Mouse (Mus musculus) kidney, postnatal 0 days (tissue): ENCODE data around the gene Ptch2. TPM values are rescaled to one million over a fixed set of nuclear protein-coding genes. Genes with fewer than 3 reads are reported as not detected.

Experiments used
- ATAC-seq: fragments of 200-750 bp; cut with Nextera tagmentation; replicated peaks from 2 replicates; pipeline ENCODE4 v1.8.0; 2017; ENCODE audit warnings: low read depth, moderate number of reproducible peaks, moderate TSS enrichment, moderate library complexity; ENCODE audit not compliant: low FRiP score
- DNase-seq: peaks from one replicate; pipeline ENCODE4 v3.0.0-alpha.2; 2016; ENCODE audit warnings: low spot score
- H3K27ac ChIP-seq: fragments of 300-500 bp; sonication (generic); 2 replicates; pipeline ENCODE4 v1.5.1; 2014; ENCODE audit warnings: mild to moderate bottlenecking
- H3K27me3 ChIP-seq: fragments of 300-500 bp; sonication (generic); 2 replicates; pipeline ENCODE4 v1.6.1; 2014; ENCODE audit warnings: low read length, mixed read lengths; ENCODE audit not compliant: insufficient read depth
- H3K36me3 ChIP-seq: fragments of 300-500 bp; sonication (generic); 2 replicates; pipeline ENCODE4 v1.6.1; 2014; ENCODE audit warnings: low read length, mixed read lengths; ENCODE audit not compliant: insufficient read depth
- H3K4me1 ChIP-seq: fragments of 300-500 bp; sonication (generic); replicated peaks from 2 replicates; pipeline ENCODE4 v1.6.1; 2014; ENCODE audit warnings: antibody characterized with exemption, low read length, mixed read lengths; ENCODE audit not compliant: insufficient read depth
- H3K4me2 ChIP-seq: fragments of 300-500 bp; sonication (generic); 2 replicates; pipeline ENCODE4 v1.6.1; 2014; ENCODE audit warnings: mild to moderate bottlenecking, low read length, moderate library complexity, mixed read lengths
- H3K4me3 ChIP-seq: fragments of 300-500 bp; sonication (generic); replicated peaks from 2 replicates; pipeline ENCODE4 v1.5.1; 2014; ENCODE audit warnings: low read depth, low read length
- H3K9ac ChIP-seq: fragments of 300-500 bp; sonication (generic); 2 replicates; pipeline ENCODE4 v1.6.1; 2014; ENCODE audit warnings: low read depth, low read length
- H3K9me3 ChIP-seq: fragments of 300-500 bp; sonication (generic); replicated peaks from 2 replicates; pipeline ENCODE4 v1.6.1; 2016; ENCODE audit warnings: low read length, inconsistent platforms, mixed read lengths
- CTCF ChIP-seq: IDR thresholded peaks from 2 replicates; pipeline ENCODE4 v1.5.1; 2016; ENCODE audit warnings: antibody characterized with exemption, low read depth, mild to moderate bottlenecking, moderate library complexity
- WGBS: fragments of 180-500 bp; shearing (Covaris S2); extraction: QIAGEN DNeasy Blood & Tissue Kit; methylation state at CpG from one replicate; pipeline ENCODE4 v1.1.7; 2014; 5-methylcytosine and 5-hydroxymethylcytosine counted together
- polyA plus RNA-seq: library from polyadenylated mRNA; unstranded; fragments of >200 nt; fragmentation: Nextera tagmentation; extraction: Ambion mirVana; gene quantifications from 2 replicates; pipeline ENCODE4 v1.2.1, GENCODE M21; 2015

Gene Ptch2
- polyA plus RNA-seq, 1 experiment from 2014 or later, result 4.0 TPM

DNA sequence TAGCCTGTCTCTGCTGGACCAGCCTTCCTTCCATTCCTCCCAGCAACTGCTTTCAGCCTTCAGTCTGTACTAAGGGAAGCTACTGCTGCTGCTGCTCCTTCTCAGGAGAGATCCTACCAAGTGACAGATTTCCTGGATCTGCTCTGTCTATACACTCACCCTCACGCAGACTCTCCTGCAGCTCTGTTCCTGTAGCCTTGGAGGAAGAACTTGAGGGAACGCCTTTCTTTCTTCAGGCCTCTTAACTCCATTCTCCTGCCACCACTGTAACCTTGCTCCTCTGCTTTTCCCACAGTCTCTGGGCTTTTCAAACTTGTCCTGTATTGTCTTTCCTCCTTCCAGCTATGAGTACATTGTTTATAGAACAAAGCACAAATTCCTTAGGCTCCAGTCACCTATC, 39.4 kb upstream of the Ptch2 start:
- WGBS, result 82% methylated on average over 2 of the region's 2 CpGs
- Histone ChIP-seq H3K4me3 (no peak overlapping the region), H3K36me3 (peaks cover 3% of the 10 kb centered on the region; the same call in 1 of the 2 replicates), H3K9ac (no peak overlapping the region), H3K9me3 (no peaks in the 10 kb centered on the region), H3K27ac (no peak overlapping the region), H3K4me1 (no peaks in the 10 kb centered on the region), H3K4me2 (no peak overlapping the region), H3K27me3 (no peaks in the 10 kb centered on the region)
- no peak for TF ChIP-seq CTCF
- ATAC-seq (no peak), DNase-seq (no peak)

DNA sequence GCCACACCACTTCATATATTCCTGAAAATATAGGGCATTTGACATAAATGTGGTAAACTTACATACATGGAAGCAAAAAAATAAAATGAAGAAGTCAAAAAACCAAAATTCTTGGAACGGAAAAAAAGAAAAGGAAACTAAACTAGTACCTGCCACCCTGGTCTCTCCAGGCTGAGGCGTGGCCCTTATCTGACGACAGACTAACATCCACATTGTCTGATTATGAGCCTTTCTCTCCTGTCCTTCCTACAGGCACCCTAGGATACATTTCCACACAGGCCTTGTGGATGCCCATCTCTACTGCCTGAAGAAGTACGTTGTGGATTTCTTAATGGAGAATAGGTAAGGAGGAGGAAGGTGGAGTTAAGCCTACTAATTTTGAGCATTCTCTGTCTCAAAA, 37.4 kb upstream of the Ptch2 start:
- DNase-seq (no peak), ATAC-seq (no peak)
- Histone ChIP-seq H3K4me3 (no peak overlapping the region), H3K9me3 (no peaks in the 10 kb centered on the region), H3K4me2 (no peak overlapping the region), H3K4me1 (no peaks in the 10 kb centered on the region), H3K27ac (no peak overlapping the region), H3K36me3 (peaks cover 3% of the 10 kb centered on the region; the same call in 1 of the 2 replicates), H3K27me3 (no peaks in the 10 kb centered on the region), H3K9ac (no peak overlapping the region)
- no peak for TF ChIP-seq CTCF
- 91% methylated on average over 4 of the region's 4 CpGs for WGBS

DNA sequence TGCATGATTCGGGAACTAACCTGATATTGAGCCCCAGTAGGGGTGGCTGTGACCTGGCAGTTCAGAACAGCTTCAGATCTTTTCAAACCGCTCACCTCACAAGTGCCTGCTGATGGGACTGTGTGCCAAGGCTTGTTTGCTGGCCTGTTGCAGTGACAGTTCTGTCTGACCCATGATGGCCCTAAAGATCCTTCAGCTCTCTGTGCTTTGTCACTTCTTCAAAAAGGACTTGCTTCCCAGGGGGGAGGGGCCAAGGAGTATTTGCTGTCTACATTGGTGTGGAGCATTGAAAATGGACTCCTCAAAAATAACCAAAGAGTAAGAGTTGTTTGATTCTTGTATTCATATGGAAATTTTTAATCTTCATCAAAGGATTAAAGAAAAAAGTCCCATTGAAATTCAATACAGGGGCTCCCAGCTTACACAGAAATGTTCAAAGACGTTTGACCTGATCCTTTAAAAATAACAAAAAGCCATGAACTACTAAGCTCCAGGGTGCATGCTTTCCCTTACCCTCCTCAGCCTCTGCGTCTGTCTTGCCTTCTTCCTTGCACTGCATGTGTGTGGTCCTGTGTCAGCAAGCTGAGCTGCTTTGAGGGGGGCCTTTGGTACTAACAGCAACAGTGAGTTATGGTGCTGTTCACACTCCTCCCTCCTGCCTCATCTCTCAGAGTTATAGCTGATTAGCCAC, 33.0 kb upstream of the Ptch2 start:
- no peak overlapping the region for H3K4me3 ChIP-seq
- H3K4me2 ChIP-seq, result no peak overlapping the region
- TF ChIP-seq CTCF, result no peak
- 0 out of 2 replicates have a peak overlapping the region, but pooled peaks have one; percentile 8 for H3K27ac ChIP-seq
- no peaks in the 10 kb centered on the region for H3K27me3 ChIP-seq
- no peaks in the 10 kb centered on the region for H3K9me3 ChIP-seq
- peaks cover 17% of the 10 kb centered on the region for H3K36me3 ChIP-seq
- peak; percentile 53 for DNase-seq
- H3K4me1 ChIP-seq, result no peaks in the 10 kb centered on the region
- H3K9ac ChIP-seq, result no peak overlapping the region
- WGBS, result 55% methylated on average over 4 of the region's 4 CpGs
- ATAC-seq, result no peak

DNA sequence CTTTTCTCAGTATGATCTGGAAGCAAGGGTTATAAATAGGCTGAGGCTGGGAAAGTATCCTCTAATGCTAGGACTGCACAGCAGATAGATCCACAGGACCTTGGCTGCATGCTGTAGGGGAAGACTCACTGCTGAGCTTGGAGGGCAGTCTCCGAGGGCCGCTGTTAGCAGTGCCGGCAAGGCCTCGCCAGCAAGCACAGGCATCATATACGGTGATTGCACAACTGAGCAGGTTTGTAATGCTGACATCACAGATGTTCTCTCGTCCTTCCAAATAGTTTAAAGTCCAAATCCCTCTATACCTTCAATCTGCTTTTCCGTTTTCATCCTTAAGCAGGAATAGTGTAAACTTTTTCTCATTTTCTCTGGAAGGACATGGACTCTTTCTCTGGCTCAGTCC, 27.8 kb upstream of the Ptch2 start:
- peaks cover 39% of the 10 kb centered on the region for H3K36me3 ChIP-seq
- no peak overlapping the region for H3K4me3 ChIP-seq
- H3K4me1 ChIP-seq, result no peaks in the 10 kb centered on the region
- no peaks in the 10 kb centered on the region for H3K27me3 ChIP-seq
- no peak overlapping the region for H3K9ac ChIP-seq
- DNase-seq (no peak), ATAC-seq (no peak)
- no peak overlapping the region for H3K4me2 ChIP-seq
- H3K9me3 ChIP-seq, result no peaks in the 10 kb centered on the region
- H3K27ac ChIP-seq, result no peak overlapping the region
- WGBS, result 89% methylated on average over 7 of the region's 7 CpGs
- TF ChIP-seq CTCF, result no peak

DNA sequence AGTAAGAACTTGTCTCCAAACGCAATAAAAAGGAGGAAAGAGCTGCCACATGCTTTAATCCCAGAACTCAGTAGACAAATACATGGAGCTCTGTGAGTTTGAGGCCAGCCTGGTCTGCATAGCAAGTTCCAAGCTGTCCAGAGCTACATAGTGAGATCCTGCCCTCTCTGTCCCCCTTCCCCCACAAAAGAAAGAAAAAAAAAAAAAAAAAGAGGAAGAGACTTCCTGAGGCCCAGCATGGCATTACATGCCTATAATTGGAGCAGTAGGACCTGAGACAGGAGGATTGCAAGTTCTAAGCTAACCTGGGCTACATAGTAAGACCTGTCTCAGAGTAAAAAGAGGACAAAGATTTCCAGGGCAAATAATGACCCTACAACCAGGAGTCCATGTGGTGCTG, 26.2 kb upstream of the Ptch2 start:
- no peak for ATAC-seq
- 92% methylated on average over 1 of the region's 1 CpGs for WGBS
- no peaks in the 10 kb centered on the region for H3K27me3 ChIP-seq

DNA sequence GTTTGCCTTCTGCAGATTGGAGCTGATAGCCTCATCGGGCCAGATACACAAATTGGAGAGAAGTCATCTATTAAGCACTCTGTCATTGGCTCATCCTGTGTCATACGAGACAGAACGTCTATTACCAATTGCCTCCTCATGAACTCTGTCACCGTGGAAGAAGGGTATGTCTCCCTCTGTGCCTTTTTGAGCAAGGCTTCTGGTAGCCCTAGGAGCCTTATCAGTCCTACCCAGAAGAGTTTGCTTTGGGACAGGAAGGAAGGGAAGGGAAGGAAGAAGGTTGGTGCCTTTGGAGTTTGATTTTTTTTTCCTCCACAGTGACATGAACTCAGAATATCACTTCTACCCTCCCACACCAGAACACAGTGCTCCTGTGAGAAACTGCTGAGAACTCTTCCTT, 25.3 kb upstream of the Ptch2 start:
- no peak for ATAC-seq

More for the DNA sequence above, 26.2 kb upstream of the Ptch2 start:
- Histone ChIP-seq H3K27ac (no peak overlapping the region), H3K36me3 (peaks cover 45% of the 10 kb centered on the region), H3K4me1 (no peaks in the 10 kb centered on the region), H3K4me3 (no peak overlapping the region), H3K4me2 (no peak overlapping the region), H3K9me3 (no peaks in the 10 kb centered on the region), H3K9ac (no peak overlapping the region)
- no peak for TF ChIP-seq CTCF
- DNase-seq, result no peak

DNA sequence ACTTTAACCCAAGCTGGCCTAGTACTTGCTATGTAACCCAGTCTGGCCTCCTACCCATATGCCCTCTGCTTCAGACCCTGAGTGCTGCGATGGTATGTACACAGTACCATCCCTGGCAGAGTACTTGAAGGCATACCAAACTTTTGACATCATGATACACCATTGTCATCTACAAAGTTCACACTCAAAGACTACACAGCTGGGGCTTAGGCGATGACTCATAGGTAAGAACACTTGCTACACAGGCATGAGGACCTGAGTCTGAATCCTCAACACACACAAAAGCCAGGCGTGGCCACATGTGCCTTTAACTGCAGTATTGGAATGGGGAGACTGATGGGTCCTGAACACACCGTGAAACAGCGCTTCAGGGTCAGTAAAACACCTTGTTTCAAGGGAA, 24.7 kb upstream of the Ptch2 start:
- Histone ChIP-seq H3K9ac (no peak overlapping the region), H3K27ac (no peak overlapping the region), H3K9me3 (no peaks in the 10 kb centered on the region), H3K36me3 (peaks cover 38% of the 10 kb centered on the region), H3K27me3 (no peaks in the 10 kb centered on the region), H3K4me3 (no peak overlapping the region), H3K4me1 (no peaks in the 10 kb centered on the region), H3K4me2 (no peak overlapping the region)
- ATAC-seq, result no peak
- TF ChIP-seq CTCF, result no peak
- WGBS, result 93% methylated on average over 5 of the region's 5 CpGs
- no peak for DNase-seq

More for the DNA sequence above, 25.3 kb upstream of the Ptch2 start:
- DNase-seq, result no peak
- Histone ChIP-seq H3K9me3 (no peaks in the 10 kb centered on the region), H3K4me3 (no peak overlapping the region), H3K27ac (no peak overlapping the region), H3K9ac (no peak overlapping the region), H3K36me3 (peaks cover 42% of the 10 kb centered on the region), H3K4me2 (no peak overlapping the region), H3K27me3 (no peaks in the 10 kb centered on the region), H3K4me1 (no peaks in the 10 kb centered on the region)
- TF ChIP-seq CTCF, result no peak
- WGBS, result 81% methylated on average over 4 of the region's 4 CpGs
